Mouse (Mus musculus) testis, adult 2 months (tissue): ENCODE data around the gene Zfp536.

ENCODE experiments used
- CTCF ChIP-seq: fragments of 200-500 bp; IDR thresholded peaks from 2 replicates; pipeline ENCODE4 v1.5.1; 2012; ENCODE audit warnings: low read depth, mild to moderate bottlenecking, inconsistent platforms, low read length, moderate library complexity; ENCODE audit not compliant: control insufficient read depth, insufficient read depth, insufficient replicate concordance
- POLR2A ChIP-seq: fragments of 200-500 bp; IDR thresholded peaks from 2 replicates; pipeline ENCODE4 v1.6.1; 2012; ENCODE audit warnings: low read depth, mild to moderate bottlenecking, inconsistent platforms, low read length, moderate library complexity; ENCODE audit not compliant: control insufficient read depth

DNA sequence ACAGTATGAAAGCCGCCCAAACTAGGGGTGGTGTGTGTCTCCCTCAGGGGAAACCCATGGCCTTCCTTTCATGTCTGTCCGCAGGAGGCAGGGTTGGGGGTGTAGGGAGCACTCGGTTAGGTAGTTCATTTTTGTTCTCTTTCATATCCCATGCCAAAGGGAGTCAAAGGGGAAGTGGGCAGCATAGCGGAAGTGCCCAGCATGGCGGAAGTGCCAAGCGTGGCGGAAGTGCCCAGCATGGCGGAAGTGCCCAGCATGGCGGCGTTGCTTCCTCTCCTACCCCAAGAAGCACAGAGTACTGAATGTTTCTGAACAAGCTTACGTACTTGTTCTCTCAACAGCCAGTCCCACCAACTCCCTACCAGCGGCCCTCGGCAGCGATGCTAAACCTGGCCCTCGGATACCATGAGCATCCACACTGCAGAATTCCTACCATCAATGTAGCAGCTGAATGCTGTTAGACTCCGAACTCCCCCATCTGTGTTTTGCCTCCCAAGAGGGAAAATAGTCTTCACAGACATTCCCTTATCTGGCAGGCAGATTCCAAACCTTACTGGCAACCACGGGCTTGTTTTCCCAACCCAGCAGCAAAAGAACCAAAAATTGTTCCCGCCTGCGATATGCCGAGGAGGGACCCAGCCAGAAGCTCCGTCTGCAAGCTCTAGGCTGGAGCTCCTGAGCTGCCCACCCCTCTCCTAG is 125.4 kb downstream of the Zfp536 start:
- TF ChIP-seq CTCF (no peak), POLR2A (no peak)
